Mouse (Mus musculus): ENCODE results near the gene Galnt18. TPM values are rescaled to one million over a fixed set of nuclear protein-coding genes. Genes with fewer than 3 reads are reported as not detected.

Gene Galnt18
- polyA plus RNA-seq, 1 experiment from 2014 or later: 29.3 TPM

- 71% methylated on average over 16 of the region's 16 CpGs for WGBS
- Histone ChIP-seq H3K9me3 (no peaks in the 10 kb centered on the region), H3K27me3 (replicated peaks) (no peaks in the 10 kb centered on the region), H3K4me1 (no peaks in the 10 kb centered on the region), H3K27ac (no peak overlapping the region), H3K4me3 (replicated peaks) (no peak overlapping the region), H3K36me3 (no peaks in the 10 kb centered on the region), H3K4me2 (no peak overlapping the region), H3K9ac (no peak overlapping the region)
- ATAC-seq (ENCODE audit: insufficient read depth, low FRiP score, low read depth): no peak
Measured at GRCm38 (mm10) chr7:111616231-111616937, 163.4 kb downstream of the Galnt18 start.

DNA sequence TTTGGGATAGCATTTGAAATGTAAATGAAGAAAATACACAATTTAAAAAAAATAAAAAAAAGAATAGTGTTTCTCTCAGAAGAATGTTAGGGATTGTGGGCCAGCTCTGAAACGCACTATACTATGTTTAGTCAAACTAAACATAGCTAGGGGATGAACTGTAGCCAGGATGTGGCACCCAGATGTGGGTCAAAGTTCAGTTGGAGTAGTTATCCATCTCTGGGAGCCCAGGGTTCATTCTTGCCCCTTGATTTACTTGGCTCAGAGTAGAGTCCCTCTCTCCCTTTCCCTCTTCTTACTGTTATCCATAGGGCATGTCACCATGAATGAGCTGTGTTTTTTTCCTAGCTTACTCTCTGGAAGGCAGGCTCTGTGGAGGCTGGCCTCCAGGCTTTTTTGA, 165.3 kb downstream of the Galnt18 start:
- no peak overlapping the region for H3K4me2 ChIP-seq
- H3K36me3 ChIP-seq: no peaks in the 10 kb centered on the region
- 45% methylated on average over 1 of the region's 1 CpGs for WGBS
- no peaks in the 10 kb centered on the region for H3K27me3 ChIP-seq (replicated peaks)
- H3K9me3 ChIP-seq: no peaks in the 10 kb centered on the region
- no peak overlapping the region for H3K4me3 ChIP-seq (replicated peaks)
- H3K9ac ChIP-seq: no peak overlapping the region
- no peak for ATAC-seq (ENCODE audit: insufficient read depth, low FRiP score, low read depth)
- no peaks in the 10 kb centered on the region for H3K4me1 ChIP-seq
- no peak overlapping the region for H3K27ac ChIP-seq

DNA sequence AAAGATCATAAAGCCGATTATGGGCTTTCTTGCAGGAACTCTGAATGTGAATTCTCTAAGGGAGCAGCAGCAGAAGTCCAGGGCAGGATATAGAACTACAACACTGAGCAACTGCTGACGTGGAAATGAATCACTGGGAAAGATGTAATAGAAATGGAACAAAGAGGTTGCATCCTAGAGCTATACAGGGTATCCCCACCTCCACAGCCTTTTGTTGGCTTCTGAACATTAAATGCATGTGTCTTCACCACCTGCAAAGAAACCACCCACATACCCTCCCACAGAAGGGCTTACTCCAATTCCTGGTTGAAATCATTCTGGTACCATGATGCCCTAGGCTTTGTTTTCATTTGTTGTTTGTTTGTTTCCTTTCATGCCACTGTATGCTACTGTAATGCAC, 172.3 kb downstream of the Galnt18 start:
- no peaks in the 10 kb centered on the region for H3K4me1 ChIP-seq
- no peak overlapping the region for H3K4me2 ChIP-seq
- H3K4me3 ChIP-seq (replicated peaks): no peak overlapping the region
- no peak overlapping the region for H3K9ac ChIP-seq
- H3K27ac ChIP-seq: no peak overlapping the region
- no peaks in the 10 kb centered on the region for H3K27me3 ChIP-seq (replicated peaks)
- no peak for ATAC-seq (ENCODE audit: insufficient read depth, low FRiP score, low read depth)
- no peaks in the 10 kb centered on the region for H3K9me3 ChIP-seq
- no peaks in the 10 kb centered on the region for H3K36me3 ChIP-seq
- WGBS: 87% methylated on average over 2 of the region's 2 CpGs

DNA sequence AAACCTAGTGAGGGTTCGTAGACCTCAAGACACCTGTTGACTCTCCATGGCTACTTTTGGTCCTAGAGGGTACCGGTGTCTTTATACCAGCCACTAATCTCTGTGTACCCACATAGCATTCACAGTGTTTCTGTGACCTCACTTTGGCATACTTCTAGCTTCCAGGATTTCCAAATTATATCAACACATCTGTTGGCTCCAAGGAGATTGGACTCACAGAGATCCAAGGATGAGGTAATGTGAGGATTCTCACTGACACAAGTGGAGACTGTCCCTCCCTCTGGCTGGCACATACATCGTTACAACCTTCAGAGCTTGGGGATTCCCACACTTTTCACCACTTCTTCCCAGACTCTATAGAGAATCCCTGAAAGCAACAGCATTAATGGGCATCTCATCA, 173.7 kb downstream of the Galnt18 start:
- H3K4me2 ChIP-seq: no peak overlapping the region
- H3K4me3 ChIP-seq (replicated peaks): no peak overlapping the region
- H3K9ac ChIP-seq: no peak overlapping the region
- H3K9me3 ChIP-seq: no peaks in the 10 kb centered on the region
- no peaks in the 10 kb centered on the region for H3K4me1 ChIP-seq
- no peak for ATAC-seq (ENCODE audit: insufficient read depth, low FRiP score, low read depth)
- WGBS: 89% methylated on average over 3 of the region's 3 CpGs
- H3K36me3 ChIP-seq: no peaks in the 10 kb centered on the region
- no peaks in the 10 kb centered on the region for H3K27me3 ChIP-seq (replicated peaks)
- H3K27ac ChIP-seq: no peak overlapping the region

DNA sequence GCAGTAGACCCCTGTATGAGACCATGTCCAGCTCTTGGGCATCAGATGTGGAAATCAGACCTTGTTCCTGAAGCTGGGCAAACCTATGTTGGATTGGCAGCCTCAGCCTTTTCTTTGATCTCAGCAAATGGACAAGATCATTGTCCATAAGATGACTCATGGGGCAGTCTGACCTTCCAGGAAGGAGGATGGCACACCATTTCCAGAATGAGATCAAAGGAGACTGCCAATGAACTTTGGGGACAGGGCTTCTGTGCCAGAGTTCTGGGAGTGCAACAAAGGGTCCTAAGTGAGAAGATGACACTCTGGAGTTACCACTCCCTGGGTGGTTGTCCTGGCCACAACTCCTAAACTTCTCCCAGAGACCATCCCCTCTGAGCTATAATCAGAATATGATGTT, 174.1 kb downstream of the Galnt18 start:
- H3K9ac ChIP-seq: no peak overlapping the region
- no peak overlapping the region for H3K4me3 ChIP-seq (replicated peaks)
- H3K4me1 ChIP-seq: no peaks in the 10 kb centered on the region
- H3K27ac ChIP-seq: no peak overlapping the region
- no peaks in the 10 kb centered on the region for H3K27me3 ChIP-seq (replicated peaks)
- no peaks in the 10 kb centered on the region for H3K36me3 ChIP-seq
- no peak for ATAC-seq (ENCODE audit: insufficient read depth, low FRiP score, low read depth)
- no peaks in the 10 kb centered on the region for H3K9me3 ChIP-seq
- no peak overlapping the region for H3K4me2 ChIP-seq

DNA sequence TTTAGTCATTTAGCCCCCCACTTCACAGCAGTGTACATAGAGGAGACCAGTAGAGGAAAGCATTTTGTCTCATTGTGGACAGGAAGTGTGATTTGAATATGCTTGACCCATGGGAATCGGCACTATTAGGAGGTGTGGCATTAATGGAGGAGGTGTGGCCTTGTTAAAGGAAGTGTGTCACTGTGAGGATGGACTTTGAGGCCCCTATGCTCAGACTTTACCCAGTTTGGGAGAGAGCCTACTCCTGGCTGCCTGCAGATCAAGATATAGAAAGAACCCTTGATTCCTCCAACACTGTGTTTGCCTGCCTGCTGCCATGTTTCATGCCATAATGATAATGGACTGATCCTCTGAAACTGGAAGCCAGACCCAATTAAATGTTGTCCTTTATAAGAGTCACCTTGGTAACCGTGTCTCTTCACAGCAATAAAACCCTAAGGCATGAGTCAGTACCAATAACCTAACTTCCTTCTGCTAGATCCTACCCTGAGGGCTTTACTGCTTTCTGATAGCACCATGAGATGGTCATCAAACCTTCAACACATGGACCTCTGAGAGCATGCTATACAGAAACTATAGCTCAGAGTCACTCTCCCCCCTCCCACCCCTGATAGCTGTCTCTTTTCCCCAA, 175.1 kb downstream of the Galnt18 start:
- ATAC-seq (ENCODE audit: insufficient read depth, low FRiP score, low read depth): no peak
- Histone ChIP-seq H3K9ac (no peak overlapping the region), H3K4me3 (replicated peaks) (no peak overlapping the region), H3K4me2 (no peak overlapping the region), H3K4me1 (no peaks in the 10 kb centered on the region), H3K36me3 (no peaks in the 10 kb centered on the region), H3K27ac (no peak overlapping the region), H3K27me3 (replicated peaks) (no peaks in the 10 kb centered on the region), H3K9me3 (no peaks in the 10 kb centered on the region)
- WGBS: 89% methylated on average over 2 of the region's 2 CpGs

GRCm38 (mm10) chr7:111603186-111603585, 176.6 kb downstream of the Galnt18 start:
- no peaks in the 10 kb centered on the region for H3K4me1 ChIP-seq
- WGBS: 58% methylated on average over 4 of the region's 4 CpGs
- ATAC-seq (ENCODE audit: insufficient read depth, low FRiP score, low read depth): no peak

DNA sequence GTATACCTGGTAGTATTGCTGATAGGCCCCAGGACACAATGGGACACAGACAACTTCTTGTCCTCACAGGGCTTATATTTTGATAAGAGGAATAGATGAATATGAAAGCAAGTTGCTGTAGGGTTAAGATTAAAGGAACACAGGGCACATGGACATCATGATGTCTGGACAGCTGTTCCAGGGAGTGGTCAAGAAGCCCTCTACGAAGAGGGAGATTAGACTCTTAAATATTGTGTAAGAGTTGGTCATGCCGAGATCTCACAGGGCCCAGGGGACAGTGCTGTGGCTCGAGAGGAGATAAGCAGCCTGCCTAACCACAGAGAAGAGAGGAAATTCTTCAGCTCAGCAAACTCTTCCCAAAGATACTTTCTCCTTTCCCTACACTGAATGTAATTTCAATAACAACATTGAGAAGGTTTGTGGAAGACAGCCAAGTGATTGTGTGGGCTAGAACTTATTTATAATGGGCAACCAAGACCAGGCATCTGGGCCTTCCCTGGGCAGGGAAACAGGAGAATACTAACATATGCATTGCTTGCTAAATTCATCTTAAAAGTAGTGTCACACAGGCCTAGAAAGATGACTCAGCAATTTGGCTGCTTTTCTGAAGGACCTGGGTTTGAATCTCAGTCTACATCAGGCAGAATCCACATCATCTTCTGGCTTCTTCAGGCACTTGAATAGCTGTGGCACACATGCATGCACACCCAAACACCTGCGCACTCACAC, 178.3 kb downstream of the Galnt18 start:
- 76% methylated on average over 4 of the region's 4 CpGs for WGBS
- Histone ChIP-seq H3K9ac (no peak overlapping the region), H3K4me1 (no peaks in the 10 kb centered on the region), H3K27ac (no peak overlapping the region), H3K4me3 (replicated peaks) (no peak overlapping the region), H3K27me3 (replicated peaks) (no peaks in the 10 kb centered on the region), H3K4me2 (no peak overlapping the region), H3K9me3 (no peaks in the 10 kb centered on the region), H3K36me3 (no peaks in the 10 kb centered on the region)
- ATAC-seq (ENCODE audit: insufficient read depth, low FRiP score, low read depth): no peak

More at GRCm38 (mm10) chr7:111603186-111603585, 176.6 kb downstream of the Galnt18 start:
- Histone ChIP-seq H3K36me3 (no peaks in the 10 kb centered on the region), H3K27me3 (replicated peaks) (no peaks in the 10 kb centered on the region), H3K27ac (no peak overlapping the region), H3K9ac (no peak overlapping the region), H3K9me3 (no peaks in the 10 kb centered on the region), H3K4me3 (replicated peaks) (no peak overlapping the region), H3K4me2 (no peak overlapping the region)

- no peak overlapping the region for H3K27ac ChIP-seq
- H3K27me3 ChIP-seq (replicated peaks): no peaks in the 10 kb centered on the region
- H3K36me3 ChIP-seq: no peaks in the 10 kb centered on the region
- no peaks in the 10 kb centered on the region for H3K4me1 ChIP-seq
- no peak overlapping the region for H3K4me3 ChIP-seq (replicated peaks)
- no peaks in the 10 kb centered on the region for H3K9me3 ChIP-seq
- 65% methylated on average over 6 of the region's 6 CpGs for WGBS
- no peak overlapping the region for H3K4me2 ChIP-seq
- ATAC-seq (ENCODE audit: insufficient read depth, low FRiP score, low read depth): no peak
- no peak overlapping the region for H3K9ac ChIP-seq
Measured at GRCm38 (mm10) chr7:111600756-111601155, 179.0 kb downstream of the Galnt18 start.

- Histone ChIP-seq H3K9ac (no peak overlapping the region), H3K4me3 (replicated peaks) (no peak overlapping the region), H3K9me3 (no peaks in the 10 kb centered on the region), H3K27me3 (replicated peaks) (no peaks in the 10 kb centered on the region), H3K36me3 (no peaks in the 10 kb centered on the region), H3K27ac (no peak overlapping the region), H3K4me2 (no peak overlapping the region), H3K4me1 (0 out of 2 replicates have a peak, but pooled peaks cover 4% of the 10 kb centered on the region)
- no peak for ATAC-seq (ENCODE audit: insufficient read depth, low FRiP score, low read depth)
- WGBS: 69% methylated on average over 6 of the region's 6 CpGs
Measured at GRCm38 (mm10) chr7:111593680-111594079, 186.1 kb downstream of the Galnt18 start.

DNA sequence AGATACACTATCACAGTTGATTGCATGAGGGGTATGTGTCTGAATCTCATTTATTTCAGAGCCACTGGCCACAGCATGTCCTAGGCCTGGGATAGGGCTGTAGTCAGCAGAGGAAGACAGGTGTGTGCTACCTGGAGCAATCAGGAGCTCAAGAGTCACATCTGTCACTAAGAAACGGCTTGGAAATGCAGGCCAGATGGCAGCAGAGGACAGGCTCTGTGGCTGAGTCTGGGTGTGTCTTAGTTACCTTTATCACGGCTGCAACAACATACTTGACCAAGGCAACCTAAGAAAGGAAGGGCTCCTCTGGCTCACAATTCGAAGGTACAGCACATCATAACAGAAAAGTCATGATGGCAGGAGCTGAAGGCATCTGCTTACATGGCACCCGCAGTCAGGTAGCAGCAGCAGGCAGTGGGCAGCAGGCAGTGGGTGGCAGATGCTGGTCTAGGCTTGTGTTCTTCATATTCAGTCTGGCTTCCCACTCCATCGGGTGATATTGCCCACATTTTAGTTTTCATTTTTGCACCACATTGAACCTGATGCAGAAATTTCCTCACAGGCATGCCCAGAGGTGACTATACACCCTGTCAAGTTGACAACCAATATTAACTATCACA, 190.2 kb downstream of the Galnt18 start:
- no peak overlapping the region for H3K9ac ChIP-seq
- ATAC-seq (ENCODE audit: insufficient read depth, low FRiP score, low read depth): no peak
- no peaks in the 10 kb centered on the region for H3K36me3 ChIP-seq
- H3K4me3 ChIP-seq (replicated peaks): no peak overlapping the region
- 65% methylated on average over 5 of the region's 5 CpGs for WGBS
- no peak overlapping the region for H3K27ac ChIP-seq
- no peaks in the 10 kb centered on the region for H3K27me3 ChIP-seq (replicated peaks)
- H3K4me2 ChIP-seq: no peak overlapping the region
- H3K9me3 ChIP-seq: no peaks in the 10 kb centered on the region
- H3K4me1 ChIP-seq: 0 out of 2 replicates have a peak, but pooled peaks cover 4% of the 10 kb centered on the region
